Mouse (Mus musculus): ENCODE data around the gene Tnfaip1. TPM values are rescaled to one million over a fixed set of nuclear protein-coding genes. Genes with fewer than 3 reads are reported as not detected.

The Tnfaip1 gene
- polyA plus RNA-seq, 1 experiment: 0.68 TPM

DNA sequence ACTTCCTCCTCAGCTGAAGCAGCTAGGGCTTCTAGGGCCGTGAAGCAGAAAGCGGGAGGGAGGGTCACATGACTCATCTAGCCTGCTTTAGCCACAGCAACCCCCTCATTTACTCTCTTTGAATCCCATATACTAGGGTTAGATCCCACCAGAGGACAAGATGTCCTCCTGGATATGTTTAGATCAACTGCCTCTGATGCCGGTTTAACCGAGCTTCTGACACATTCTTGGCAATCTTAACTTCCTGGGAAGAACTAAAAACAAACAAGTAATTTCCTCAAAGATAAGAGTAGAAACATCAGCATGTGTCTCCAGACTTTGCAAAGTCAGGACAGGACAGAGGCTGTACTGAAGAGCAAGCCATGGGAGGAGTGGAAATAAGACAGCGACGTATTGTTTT is 30.6 kb upstream of the Tnfaip1 start:
- H3K4me3 ChIP-seq (replicated peaks): peak overlapping the region; percentile 73
- H3K27me3 ChIP-seq (replicated peaks): no peaks in the 10 kb centered on the region
- no peaks in the 10 kb centered on the region; the same call in 1 of the 2 replicates for H3K9me3 ChIP-seq
- TF ChIP-seq FLI1 (IDR thresholded peaks at IDR 0.05; ENCODE audit: low read length) (no peak), GATA1 (IDR thresholded peaks at IDR 0.05; ENCODE audit: borderline replicate concordance, low read length) (no peak)
- H3K4me1 ChIP-seq: peaks cover 92% of the 10 kb centered on the region
- peaks cover 83% of the 10 kb centered on the region for H3K36me3 ChIP-seq (replicated peaks; ENCODE audit: low read length)

DNA sequence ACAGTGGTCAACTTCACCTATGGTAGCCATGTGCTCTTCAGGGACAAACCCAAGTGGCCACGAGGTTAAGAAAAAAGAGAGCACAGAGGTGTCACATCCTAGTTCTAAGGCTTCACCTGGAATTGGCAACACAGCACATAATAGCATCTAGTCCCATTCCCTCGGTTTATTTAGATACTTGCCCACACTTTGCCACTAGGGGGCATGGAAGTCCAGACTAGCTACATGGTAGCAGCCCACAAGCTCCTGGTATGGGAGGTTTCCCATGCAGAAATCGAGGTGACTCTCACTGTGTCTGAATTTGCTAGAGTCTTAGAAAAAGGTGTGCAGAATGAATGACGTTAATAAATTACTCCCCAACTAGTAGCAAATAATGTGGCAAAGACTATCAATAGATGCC is 24.3 kb upstream of the Tnfaip1 start:
- Histone ChIP-seq H3K4me1 (peaks cover 88% of the 10 kb centered on the region), H3K4me3 (replicated peaks) (no peak overlapping the region), H3K9me3 (no peaks in the 10 kb centered on the region; the same call in 1 of the 2 replicates), H3K36me3 (replicated peaks; ENCODE audit: low read length) (peaks cover 84% of the 10 kb centered on the region), H3K27me3 (replicated peaks) (no peaks in the 10 kb centered on the region)
- TF ChIP-seq GATA1 (IDR thresholded peaks at IDR 0.05; ENCODE audit: borderline replicate concordance, low read length) (no peak), FLI1 (IDR thresholded peaks at IDR 0.05; ENCODE audit: low read length) (no peak)

DNA sequence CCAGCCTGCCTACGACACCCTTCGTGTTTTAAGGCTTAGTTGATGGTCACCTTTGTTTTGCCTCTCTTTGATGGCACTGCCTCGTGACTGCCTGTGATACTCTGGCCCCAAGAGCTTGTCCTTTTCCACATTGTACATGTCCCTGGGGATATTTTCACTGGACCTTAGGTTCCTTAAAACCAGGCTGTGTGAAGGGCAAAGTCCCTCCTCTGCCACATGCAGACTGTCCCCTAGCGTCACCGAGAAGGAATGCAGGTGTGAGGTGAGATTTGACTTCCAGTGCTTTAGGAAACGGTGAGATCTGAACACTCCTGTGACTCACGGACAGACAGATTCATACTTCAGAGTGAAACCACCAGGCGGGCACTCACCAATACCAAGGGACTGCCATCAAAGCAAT is 21.1 kb upstream of the Tnfaip1 start:
- Histone ChIP-seq H3K9me3 (peaks cover 6% of the 10 kb centered on the region), H3K4me3 (replicated peaks) (no peak overlapping the region), H3K36me3 (replicated peaks; ENCODE audit: low read length) (peaks cover 75% of the 10 kb centered on the region), H3K4me1 (peaks cover 69% of the 10 kb centered on the region), H3K27me3 (replicated peaks) (no peaks in the 10 kb centered on the region)
- TF ChIP-seq GATA1 (IDR thresholded peaks at IDR 0.05; ENCODE audit: borderline replicate concordance, low read length): no peak
- no peak for TF ChIP-seq FLI1 (IDR thresholded peaks at IDR 0.05; ENCODE audit: low read length)

DNA sequence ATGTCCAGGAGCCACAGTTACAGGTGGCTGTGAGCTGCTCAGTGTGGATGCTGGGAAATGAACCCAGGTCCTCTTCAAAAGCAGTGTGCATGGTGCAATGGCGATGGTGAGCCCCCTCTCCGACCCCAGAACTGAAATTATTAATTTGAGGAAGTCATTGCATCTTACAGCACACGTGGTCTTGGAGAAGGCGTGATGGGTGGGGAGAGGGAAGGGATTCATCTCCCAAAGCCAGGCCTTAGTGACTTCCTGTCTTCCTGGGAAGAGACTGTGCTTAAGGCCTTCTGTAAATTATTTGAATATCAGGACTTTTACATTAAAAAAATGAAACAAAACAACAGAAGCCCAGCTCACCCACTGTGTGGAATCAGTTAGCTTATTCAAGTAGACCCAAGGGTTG is 19.9 kb upstream of the Tnfaip1 start:
- Histone ChIP-seq H3K9me3 (peaks cover 6% of the 10 kb centered on the region), H3K27me3 (replicated peaks) (no peaks in the 10 kb centered on the region), H3K4me1 (peaks cover 69% of the 10 kb centered on the region), H3K36me3 (replicated peaks; ENCODE audit: low read length) (peaks cover 65% of the 10 kb centered on the region), H3K4me3 (replicated peaks) (no peak overlapping the region)
- no peak for TF ChIP-seq GATA1 (IDR thresholded peaks at IDR 0.05; ENCODE audit: borderline replicate concordance, low read length)
- TF ChIP-seq FLI1 (IDR thresholded peaks at IDR 0.05; ENCODE audit: low read length): no peak

DNA sequence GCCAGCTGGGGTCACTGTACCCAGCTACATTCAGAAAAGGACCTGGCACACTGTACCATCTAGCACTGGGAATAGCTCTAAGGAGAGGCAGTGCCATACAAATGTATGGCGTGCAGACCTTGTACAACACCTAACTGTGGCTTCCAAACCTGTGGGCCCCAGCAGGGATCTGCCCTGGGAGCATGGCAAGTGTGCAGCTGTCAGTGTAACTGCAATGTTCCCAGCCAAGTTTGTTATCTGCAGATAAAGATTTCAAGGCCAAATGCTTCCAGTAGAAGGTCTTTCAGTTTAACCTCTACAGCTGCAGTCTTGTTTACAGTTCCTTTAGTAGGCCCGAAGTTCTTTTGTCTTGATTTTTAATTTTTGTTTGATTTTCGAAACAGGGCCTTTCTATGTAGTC is 19.5 kb upstream of the Tnfaip1 start:
- TF ChIP-seq GATA1 (IDR thresholded peaks at IDR 0.05; ENCODE audit: borderline replicate concordance, low read length): no peak
- no peak for TF ChIP-seq FLI1 (IDR thresholded peaks at IDR 0.05; ENCODE audit: low read length)
- Histone ChIP-seq H3K4me1 (peaks cover 69% of the 10 kb centered on the region), H3K9me3 (peaks cover 6% of the 10 kb centered on the region)

DNA sequence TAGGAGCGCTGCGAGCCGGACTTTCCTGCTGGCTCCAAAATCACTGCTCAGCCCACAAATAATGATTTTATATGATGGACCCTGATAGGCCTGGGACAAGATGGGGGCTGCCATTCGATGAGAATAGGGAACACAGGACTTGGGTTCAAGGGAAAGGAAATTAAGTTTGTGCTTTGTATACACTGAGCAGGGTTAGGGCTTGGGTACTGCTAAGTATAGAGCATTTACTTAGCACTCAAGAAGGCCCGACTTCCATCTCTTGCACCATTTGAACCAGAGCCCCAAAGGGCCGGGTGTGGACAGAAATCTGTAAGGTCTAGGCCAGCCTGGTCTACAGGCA is 14.9 kb upstream of the Tnfaip1 start:
- Histone ChIP-seq H3K4me1 (peaks cover 66% of the 10 kb centered on the region), H3K27me3 (replicated peaks) (no peaks in the 10 kb centered on the region), H3K36me3 (replicated peaks; ENCODE audit: low read length) (peaks cover 40% of the 10 kb centered on the region), H3K4me3 (replicated peaks) (peak overlapping the region; percentile 91), H3K9me3 (peaks cover 6% of the 10 kb centered on the region)
- TF ChIP-seq FLI1 (IDR thresholded peaks at IDR 0.05; ENCODE audit: low read length) (no peak), GATA1 (IDR thresholded peaks at IDR 0.05; ENCODE audit: borderline replicate concordance, low read length) (no peak)

More for the DNA sequence above, 19.5 kb upstream of the Tnfaip1 start:
- Histone ChIP-seq H3K27me3 (replicated peaks) (no peaks in the 10 kb centered on the region), H3K4me3 (replicated peaks) (no peak overlapping the region), H3K36me3 (replicated peaks; ENCODE audit: low read length) (peaks cover 61% of the 10 kb centered on the region)

DNA sequence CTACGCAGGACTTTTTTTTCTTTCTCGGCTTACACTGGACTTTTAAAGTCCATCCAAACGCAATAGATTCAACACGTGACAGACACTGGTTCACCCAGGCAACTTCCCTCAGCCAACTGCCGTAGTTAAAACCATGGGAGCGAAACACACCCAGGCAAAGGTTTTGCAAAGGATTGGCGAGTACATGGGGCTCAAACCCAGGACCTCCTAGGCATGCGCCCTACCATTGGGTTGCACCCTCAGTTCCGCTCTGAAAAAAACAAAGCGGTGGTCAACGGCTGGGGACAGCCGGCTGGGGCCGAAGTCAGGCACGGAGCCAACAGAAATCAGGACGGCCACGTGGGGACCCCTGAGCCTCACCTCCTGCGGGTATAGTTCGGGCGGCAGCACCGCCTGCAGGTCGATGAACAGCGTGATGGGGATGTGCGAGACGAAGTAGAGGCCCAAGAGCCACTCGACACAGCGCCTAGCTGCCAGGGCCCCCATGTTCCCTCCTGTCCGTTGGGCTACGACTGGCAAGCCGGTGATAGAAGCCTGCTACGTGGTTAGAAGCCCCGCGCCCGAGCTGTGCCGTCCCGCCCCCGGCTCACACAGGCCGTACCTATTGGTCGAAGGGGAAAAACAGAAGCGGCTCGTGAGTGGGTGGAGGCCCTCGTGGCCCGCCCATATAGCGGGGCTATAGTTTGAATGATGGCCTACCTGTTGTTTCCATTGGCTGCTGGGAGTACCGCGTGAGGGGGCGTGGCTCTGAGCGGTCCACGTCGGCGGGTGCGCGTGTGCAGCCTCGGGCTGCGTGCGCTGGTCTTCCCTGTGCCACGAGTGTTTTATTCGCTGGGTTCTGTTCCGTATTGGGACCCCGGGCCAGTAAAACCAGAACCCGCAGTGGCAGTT is 14.3 kb upstream of the Tnfaip1 start, which contains the start of gene Tmem97:
Tmem97 (minus strand) TSS at position 610 of the 891 bp plus-strand sequence.
- Histone ChIP-seq H3K9me3 (peaks cover 6% of the 10 kb centered on the region), H3K36me3 (replicated peaks; ENCODE audit: low read length) (peaks cover 40% of the 10 kb centered on the region), H3K4me1 (peaks cover 64% of the 10 kb centered on the region), H3K4me3 (replicated peaks) (peak within 1 kb of the TSS; percentile 91), H3K27me3 (replicated peaks) (no peaks in the 10 kb centered on the region)
- TF ChIP-seq GATA1 (IDR thresholded peaks at IDR 0.05; ENCODE audit: borderline replicate concordance, low read length) (no peak), FLI1 (IDR thresholded peaks at IDR 0.05; ENCODE audit: low read length) (no peak)

DNA sequence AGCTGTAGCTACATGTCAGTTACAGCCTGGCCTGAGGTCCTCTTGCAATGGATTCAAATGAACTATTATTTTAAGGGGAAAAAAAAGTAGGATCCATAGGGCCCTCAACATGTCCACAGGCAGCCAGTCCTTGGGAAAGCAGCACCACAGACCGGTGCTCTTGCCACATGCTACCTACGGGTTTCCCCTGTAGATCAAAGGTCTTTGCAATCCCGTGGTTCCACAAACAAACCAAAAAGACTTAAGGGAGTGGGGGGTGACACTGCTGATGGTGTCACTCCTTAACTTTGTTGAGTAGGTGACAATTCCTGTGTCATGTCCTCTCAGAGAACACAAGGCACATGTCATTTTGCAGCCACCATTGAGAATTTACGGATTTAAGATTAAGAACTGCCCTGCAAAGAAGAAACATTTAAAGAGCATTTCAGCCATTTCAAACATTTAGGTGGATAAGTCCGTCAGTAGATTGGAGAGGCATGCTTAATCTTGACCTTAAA is 13.4 kb upstream of the Tnfaip1 start:
- Histone ChIP-seq H3K36me3 (replicated peaks; ENCODE audit: low read length) (peaks cover 40% of the 10 kb centered on the region), H3K9me3 (peaks cover 6% of the 10 kb centered on the region), H3K4me3 (replicated peaks) (peak overlapping the region; percentile 91), H3K4me1 (peaks cover 70% of the 10 kb centered on the region), H3K27me3 (replicated peaks) (no peaks in the 10 kb centered on the region)
- TF ChIP-seq FLI1 (IDR thresholded peaks at IDR 0.05; ENCODE audit: low read length) (no peak), GATA1 (IDR thresholded peaks at IDR 0.05; ENCODE audit: borderline replicate concordance, low read length) (no peak)

DNA sequence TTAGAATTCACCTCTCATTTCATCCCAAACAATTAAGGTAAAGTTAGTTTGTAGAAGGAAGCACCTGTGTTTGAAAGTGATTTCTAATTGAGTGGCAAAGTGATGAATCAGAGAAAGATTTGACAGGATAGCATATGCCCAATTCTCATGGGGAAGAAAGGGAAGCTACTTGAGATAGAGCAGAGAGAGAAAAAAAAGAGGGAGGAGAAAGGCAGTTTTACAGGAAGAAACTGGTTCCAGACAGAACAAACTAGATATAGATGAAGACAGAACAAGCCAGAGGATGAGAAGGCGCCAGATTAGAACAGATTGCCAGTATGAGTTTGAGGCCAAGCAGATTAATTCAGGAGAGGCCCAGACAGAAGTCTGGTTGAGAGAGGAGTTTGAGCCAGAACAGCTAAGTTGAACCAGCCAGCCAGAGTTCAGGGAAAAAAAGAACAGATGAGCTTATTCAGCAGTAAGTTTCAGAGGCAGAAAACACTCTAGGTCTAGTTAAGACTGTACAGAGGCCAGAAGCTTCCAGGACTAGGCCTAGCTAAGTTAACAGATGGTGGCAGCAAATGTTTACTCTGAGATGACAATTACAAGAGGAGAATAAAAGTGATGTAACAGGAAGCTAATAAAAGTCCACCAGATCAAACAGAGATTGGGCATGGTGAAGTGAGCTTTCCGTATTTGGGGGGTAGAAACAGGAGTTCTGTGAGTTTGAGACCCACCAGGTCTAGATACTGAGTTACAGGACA is 11.8 kb upstream of the Tnfaip1 start:
- H3K4me1 ChIP-seq: peaks cover 72% of the 10 kb centered on the region
- TF ChIP-seq GATA1 (IDR thresholded peaks at IDR 0.05; ENCODE audit: borderline replicate concordance, low read length) (no peak), FLI1 (IDR thresholded peaks at IDR 0.05; ENCODE audit: low read length) (no peak)
- no peak overlapping the region for H3K4me3 ChIP-seq (replicated peaks)
- H3K36me3 ChIP-seq (replicated peaks; ENCODE audit: low read length): peaks cover 44% of the 10 kb centered on the region
- H3K27me3 ChIP-seq (replicated peaks): no peaks in the 10 kb centered on the region
- no peaks in the 10 kb centered on the region for H3K9me3 ChIP-seq
